Mouse (Mus musculus) cortical plate, adult 2 months (tissue): ENCODE results near the gene Cldn17. TPM values are rescaled to one million over a fixed set of nuclear protein-coding genes. Genes with fewer than 3 reads are reported as not detected.

Experiments
- H3K27ac ChIP-seq: fragments of 200-500 bp; 2 replicates; pipeline ENCODE4 v1.5.1; 2012; ENCODE audit warnings: low read length, control low read depth, inconsistent platforms; ENCODE audit not compliant: insufficient read depth
- H3K4me1 ChIP-seq: fragments of 200-500 bp; 2 replicates; pipeline ENCODE4 v1.6.1; 2011; ENCODE audit warnings: low read length; ENCODE audit not compliant: control insufficient read depth, insufficient read depth
- H3K4me3 ChIP-seq: fragments of 200-500 bp; 2 replicates; pipeline ENCODE4 v1.5.1; 2011; ENCODE audit warnings: mild to moderate bottlenecking, low read length, control low read depth; ENCODE audit not compliant: insufficient read depth
- CTCF ChIP-seq: fragments of 200-500 bp; IDR thresholded peaks from 2 replicates; pipeline ENCODE4 v1.5.1; 2011; ENCODE audit warnings: mild to moderate bottlenecking, control low read depth, low read length; ENCODE audit not compliant: insufficient read depth; ENCODE audit errors: extremely low read depth
- POLR2A ChIP-seq: fragments of 200-500 bp; IDR thresholded peaks from 2 replicates; pipeline ENCODE4 v1.6.1; 2011; ENCODE audit warnings: mild to moderate bottlenecking, low read length, control low read depth; ENCODE audit not compliant: insufficient read depth; ENCODE audit errors: extremely low read depth
- polyA plus RNA-seq: library from polyadenylated mRNA; depleted of rRNA; stranded (reverse); fragments of >200 nt; gene quantifications from 2 replicates; pipeline ENCODE4 v1.2.3, GENCODE M21; 2012; rRNA removed

Gene Cldn17
- not detected in 2 replicates for polyA plus RNA-seq

- Histone ChIP-seq H3K4me1 (no peaks in the 10 kb centered on the region), H3K4me3 (no peak within 1 kb of the TSS), H3K27ac (no peak within 1 kb of the TSS)
- TF ChIP-seq CTCF, result no peak
- no peak for TF ChIP-seq POLR2A
Measured at GRCm38 (mm10) chr16:88506878-88507277, at the start of gene Cldn17. Cldn17 (minus strand) TSS chr16:88506978.

- TF ChIP-seq CTCF (no peak), POLR2A (no peak)
- Histone ChIP-seq H3K4me1 (no peaks in the 10 kb centered on the region), H3K27ac (no peak overlapping the region), H3K4me3 (no peak overlapping the region)
Measured at GRCm38 (mm10) chr16:88542488-88542887, 35.7 kb upstream of the Cldn17 start.

DNA sequence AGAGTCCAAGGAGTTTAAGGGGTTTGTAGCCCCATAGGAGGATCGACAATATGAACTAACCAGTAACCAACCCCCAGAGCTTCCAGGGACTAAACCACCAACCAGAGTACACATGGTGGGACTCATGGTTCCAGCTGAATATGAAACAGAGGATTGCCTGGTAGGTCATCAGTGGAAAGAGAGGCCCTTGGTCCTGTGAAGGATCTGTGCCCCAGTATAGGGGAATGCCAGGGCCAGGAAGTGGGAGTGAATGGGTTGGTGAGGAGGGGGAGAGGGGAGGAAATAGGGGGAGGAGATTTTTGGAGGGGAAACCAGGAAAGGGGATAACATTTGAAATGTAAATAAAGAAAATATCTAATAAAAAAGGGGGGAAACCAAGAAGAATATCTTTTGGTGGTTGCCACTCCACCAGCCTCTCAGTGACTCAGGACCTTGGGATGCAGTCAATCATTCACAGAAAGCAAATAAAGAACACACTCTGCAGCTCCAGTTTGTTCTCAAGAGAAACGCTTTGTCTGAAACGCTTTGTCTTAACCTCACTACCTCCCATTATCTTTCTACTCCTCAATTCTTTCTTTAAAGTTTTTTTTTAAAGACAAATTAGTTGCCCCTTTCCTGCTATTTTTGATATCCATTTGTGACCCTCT is 33.2 kb upstream of the Cldn17 start:
- H3K27ac ChIP-seq, result no peak overlapping the region
- H3K4me1 ChIP-seq, result no peaks in the 10 kb centered on the region
- no peak overlapping the region for H3K4me3 ChIP-seq
- no peak for TF ChIP-seq CTCF
- no peak for TF ChIP-seq POLR2A

- no peak for TF ChIP-seq POLR2A
- no peak for TF ChIP-seq CTCF
- no peak overlapping the region for H3K4me3 ChIP-seq
- no peak overlapping the region for H3K27ac ChIP-seq
- no peaks in the 10 kb centered on the region for H3K4me1 ChIP-seq
Measured at GRCm38 (mm10) chr16:88511348-88511747, 4.6 kb upstream of the Cldn17 start.

GRCm38 (mm10) chr16:88508150-88508549 is 1.4 kb upstream of the Cldn17 start:
- no peak overlapping the region for H3K4me3 ChIP-seq
- no peak for TF ChIP-seq POLR2A
- no peak for TF ChIP-seq CTCF
- no peaks in the 10 kb centered on the region for H3K4me1 ChIP-seq
- H3K27ac ChIP-seq, result no peak overlapping the region

GRCm38 (mm10) chr16:88506338-88506737 is 440 bp downstream of the Cldn17 start:
- H3K27ac ChIP-seq, result no peak overlapping the region
- TF ChIP-seq POLR2A (no peak), CTCF (no peak)
- H3K4me3 ChIP-seq, result no peak overlapping the region
- H3K4me1 ChIP-seq, result no peaks in the 10 kb centered on the region

GRCm38 (mm10) chr16:88488096-88488495 is 18.7 kb downstream of the Cldn17 start:
- H3K4me1 ChIP-seq, result no peaks in the 10 kb centered on the region
- TF ChIP-seq CTCF (no peak), POLR2A (no peak)
- no peak overlapping the region for H3K4me3 ChIP-seq
- H3K27ac ChIP-seq, result no peak overlapping the region

GRCm38 (mm10) chr16:88480011-88480774 is 26.6 kb downstream of the Cldn17 start:
- no peak overlapping the region for H3K27ac ChIP-seq
- H3K4me3 ChIP-seq, result no peak overlapping the region
- no peak for TF ChIP-seq CTCF
- no peak for TF ChIP-seq POLR2A
- no peaks in the 10 kb centered on the region for H3K4me1 ChIP-seq

DNA sequence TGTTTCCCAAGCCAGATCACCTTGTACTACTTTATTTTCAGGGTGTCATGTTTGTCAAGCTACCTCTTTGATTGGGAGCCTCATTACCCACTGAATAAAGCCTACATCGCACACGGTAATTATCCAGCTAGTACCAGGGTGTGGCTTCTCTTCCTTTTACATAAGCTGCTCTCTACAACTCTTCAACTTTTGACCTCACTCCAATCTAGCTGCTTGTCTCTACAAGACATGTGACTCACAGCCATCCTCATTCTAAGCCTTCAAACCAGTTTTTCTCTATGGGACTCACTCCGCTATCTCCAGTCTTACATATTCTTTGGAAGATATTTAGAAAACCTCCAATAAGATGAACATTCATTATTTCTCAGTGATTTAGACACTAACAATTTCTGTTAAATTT is 43.5 kb downstream of the Cldn17 start:
- no peak for TF ChIP-seq CTCF
- TF ChIP-seq POLR2A, result no peak
- no peak overlapping the region for H3K4me3 ChIP-seq
- H3K27ac ChIP-seq, result no peak overlapping the region

More for the DNA sequence above, 43.5 kb downstream of the Cldn17 start:
- no peaks in the 10 kb centered on the region for H3K4me1 ChIP-seq

Other genes starting within 250 kb of the Cldn17 start
- 11.3 and 12.1 TPM in 2 replicates for gene Grik1, start 216.7 kb downstream of the Cldn17 start, polyA plus RNA-seq
- not detected in 2 replicates for gene Cldn8, start 56.2 kb upstream of the Cldn17 start, polyA plus RNA-seq
- gene Krtap24-1, start 105.3 kb upstream of the Cldn17 start, polyA plus RNA-seq, result not detected in 2 replicates
- not detected in 2 replicates for gene 2310079G19Rik, start 120.7 kb upstream of the Cldn17 start, polyA plus RNA-seq
- gene Krtap26-1, start 140.8 kb upstream of the Cldn17 start, polyA plus RNA-seq, result not detected in 2 replicates
- gene Krtap27-1, start 164.7 kb upstream of the Cldn17 start, polyA plus RNA-seq, result not detected in 2 replicates
- gene 2310061N02Rik, start 201.0 kb upstream of the Cldn17 start, polyA plus RNA-seq, result not detected in 2 replicates
- gene Krtap13-1, start 221.9 kb upstream of the Cldn17 start, polyA plus RNA-seq, result not detected in 2 replicates
- not detected in 2 replicates for gene Krtap13, start 244.7 kb upstream of the Cldn17 start, polyA plus RNA-seq